Mouse (Mus musculus) MEL (cell line): ENCODE data around the gene Rassf5. TPM values are rescaled to one million over a fixed set of nuclear protein-coding genes. Genes with fewer than 3 reads are reported as not detected.

Source experiments
- DNase-seq: peaks from one replicate; pipeline ENCODE4 v3.0.0; 2011; ENCODE audit warnings: low read depth, low spot score
- H3K27ac ChIP-seq: 2 replicates; pipeline ENCODE4 v1.5.1; 2012; ENCODE audit warnings: low read depth, mild to moderate bottlenecking, control low read depth, low read length, moderate library complexity; ENCODE audit not compliant: control insufficient read depth
- H3K27me3 ChIP-seq, 2 experiments: fragments of 150-350 bp in 1 of 2; sonication (generic) in 1 of 2; 2 replicates each; pipeline ENCODE4 v1.6.1; 2012; ENCODE audit warnings: low read length in 2 of 2, mild to moderate bottlenecking in 2 of 2, improper control_type of control experiment in 1 of 2, moderate library complexity in 1 of 2; ENCODE audit not compliant: insufficient read depth in 2 of 2, control insufficient read depth in 1 of 2
- H3K36me3 ChIP-seq, 2 experiments: 2 replicates each; pipeline ENCODE4 v1.6.1; 2012 to 2014; ENCODE audit warnings: low read length in 2 of 2, improper control_type of control experiment in 1 of 2, inconsistent platforms in 1 of 2, mild to moderate bottlenecking in 1 of 2; ENCODE audit not compliant: insufficient read depth in 2 of 2, control insufficient read depth in 1 of 2
- H3K4me1 ChIP-seq, 2 experiments: fragments of 150-350 bp in 1 of 2; sonication (generic) in 1 of 2; 2 replicates each; pipeline ENCODE4 v1.6.1; 2012; ENCODE audit warnings: low read length in 2 of 2, improper control_type of control experiment in 1 of 2, mild to moderate bottlenecking in 1 of 2; ENCODE audit not compliant: insufficient read depth in 2 of 2, control insufficient read depth in 1 of 2
- H3K4me3 ChIP-seq, 2 experiments: fragments of 150-350 bp in 1 of 2; sonication (generic) in 1 of 2; 2 replicates each; pipeline ENCODE4 v1.5.1; 2012; ENCODE audit warnings: low read depth in 2 of 2, low read length in 2 of 2, mild to moderate bottlenecking in 2 of 2, moderate library complexity in 2 of 2, control low read depth in 1 of 2, improper control_type of control experiment in 1 of 2; ENCODE audit not compliant: control insufficient read depth in 1 of 2, insufficient read depth in 1 of 2
- H3K79me2 ChIP-seq: 2 replicates; pipeline ENCODE4 v1.6.1; 2012; ENCODE audit warnings: mild to moderate bottlenecking, low read length, moderate library complexity; ENCODE audit not compliant: control insufficient read depth, poor library complexity, insufficient read depth
- H3K9ac ChIP-seq: 2 replicates; pipeline ENCODE4 v1.6.1; 2012; ENCODE audit warnings: low read depth, mild to moderate bottlenecking, control low read depth, low read length, moderate library complexity; ENCODE audit not compliant: control insufficient read depth, poor library complexity, severe bottlenecking
- H3K9me3 ChIP-seq: fragments of 150-350 bp; sonication (generic); replicated peaks from 2 replicates; pipeline ENCODE4 v1.6.1; 2012; ENCODE audit warnings: mild to moderate bottlenecking, low read length, improper control_type of control experiment, moderate library complexity; ENCODE audit not compliant: insufficient read depth
- BHLHE40 ChIP-seq: IDR thresholded peaks from 2 replicates; pipeline ENCODE4 v1.6.1; 2012; ENCODE audit warnings: low read depth, mild to moderate bottlenecking, inconsistent platforms, low read length, improper control_type of control experiment, borderline replicate concordance
- E2F4 ChIP-seq: IDR thresholded peaks from 2 replicates; pipeline ENCODE4 v1.6.1; 2011; ENCODE audit warnings: low read depth, low read length, improper control_type of control experiment, borderline replicate concordance
- EP300 ChIP-seq, 2 experiments: IDR thresholded peaks; 2 replicates each; pipeline ENCODE4 v1.6.1; 2011; ENCODE audit warnings: improper control_type of control experiment in 2 of 2, low read length in 2 of 2, low read depth in 1 of 2, mild to moderate bottlenecking in 1 of 2
- ETS1 ChIP-seq: IDR thresholded peaks from 2 replicates; pipeline ENCODE4 v1.6.1; 2012; ENCODE audit warnings: low read depth, mild to moderate bottlenecking, inconsistent platforms, low read length, improper control_type of control experiment, moderate library complexity
- GABPA ChIP-seq: IDR thresholded peaks from 2 replicates; pipeline ENCODE4 v1.6.1; 2012; ENCODE audit warnings: low read depth, mild to moderate bottlenecking, inconsistent platforms, low read length, improper control_type of control experiment, moderate library complexity
- GATA1 ChIP-seq: IDR thresholded peaks from 2 replicates; pipeline ENCODE4 v1.6.1; 2011; ENCODE audit warnings: low read depth, low read length, improper control_type of control experiment
- HCFC1 ChIP-seq: IDR thresholded peaks from 2 replicates; pipeline ENCODE4 v1.6.1; 2012; ENCODE audit warnings: low read depth, mild to moderate bottlenecking, inconsistent platforms, low read length, improper control_type of control experiment, moderate library complexity
- KAT2A ChIP-seq: conservative IDR thresholded peaks from 2 replicates; pipeline ENCODE4 v1.6.1; 2012; ENCODE audit warnings: low read depth, low read length, improper control_type of control experiment, inconsistent platforms
- MAZ ChIP-seq: IDR thresholded peaks from 2 replicates; pipeline ENCODE4 v1.6.1; 2012; ENCODE audit warnings: low read depth, mild to moderate bottlenecking, inconsistent platforms, low read length, improper control_type of control experiment
- MEF2A ChIP-seq: IDR thresholded peaks from 2 replicates; pipeline ENCODE4 v1.6.1; 2014; ENCODE audit warnings: low read depth, mild to moderate bottlenecking, inconsistent platforms, low read length, improper control_type of control experiment; ENCODE audit not compliant: poor library complexity, insufficient replicate concordance, severe bottlenecking; ENCODE audit errors: extremely low read depth
- MYC ChIP-seq: IDR thresholded peaks from 2 replicates; pipeline ENCODE4 v1.6.1; 2011; ENCODE audit warnings: low read depth, mild to moderate bottlenecking, low read length, improper control_type of control experiment, moderate library complexity
- POLR2A ChIP-seq, 2 experiments: IDR thresholded peaks; 2 replicates each; pipeline ENCODE4 v1.6.1; 2011 to 2012; ENCODE audit warnings: low read length in 2 of 2, mild to moderate bottlenecking in 2 of 2, control low read depth in 1 of 2, improper control_type of control experiment in 1 of 2, low read depth in 1 of 2, moderate library complexity in 1 of 2; ENCODE audit not compliant: control insufficient read depth in 1 of 2, insufficient read depth in 1 of 2, poor library complexity in 1 of 2
- RAD21 ChIP-seq: IDR thresholded peaks from 2 replicates; pipeline ENCODE4 v1.6.1; 2011; ENCODE audit warnings: mild to moderate bottlenecking, low read depth, low read length, improper control_type of control experiment
- RCOR1 ChIP-seq: IDR thresholded peaks from 2 replicates; pipeline ENCODE4 v1.6.1; 2012; ENCODE audit warnings: low read depth, mild to moderate bottlenecking, inconsistent platforms, low read length, improper control_type of control experiment
- SIN3A ChIP-seq: IDR thresholded peaks from 2 replicates; pipeline ENCODE4 v1.6.1; 2012; ENCODE audit warnings: low read length, improper control_type of control experiment, inconsistent platforms
- SMC3 ChIP-seq: IDR thresholded peaks from 2 replicates; pipeline ENCODE4 v1.6.1; 2011; ENCODE audit warnings: low read depth, low read length, improper control_type of control experiment
- TAL1 ChIP-seq: IDR thresholded peaks from 2 replicates; pipeline ENCODE4 v1.6.1; 2012; ENCODE audit warnings: mild to moderate bottlenecking, inconsistent platforms, low read length, moderate library complexity, mixed read lengths
- TBP ChIP-seq: IDR thresholded peaks from 2 replicates; pipeline ENCODE4 v1.8.0; 2011; ENCODE audit warnings: low read depth, low read length, improper control_type of control experiment
- TCF12 ChIP-seq: IDR thresholded peaks from 2 replicates; pipeline ENCODE4 v1.6.1; 2014; ENCODE audit warnings: low read depth, mild to moderate bottlenecking, inconsistent platforms, low read length, improper control_type of control experiment, moderate library complexity
- USF1 ChIP-seq: IDR thresholded peaks from 2 replicates; pipeline ENCODE4 v1.6.1; 2014; ENCODE audit warnings: low read depth, mild to moderate bottlenecking, inconsistent platforms, low read length, improper control_type of control experiment, moderate library complexity
- USF2 ChIP-seq, 2 experiments: IDR thresholded peaks; 2 replicates each; pipeline ENCODE4 v1.6.1; 2011 to 2012; ENCODE audit warnings: improper control_type of control experiment in 2 of 2, low read length in 2 of 2, borderline replicate concordance in 1 of 2, inconsistent platforms in 1 of 2, low read depth in 1 of 2, mild to moderate bottlenecking in 1 of 2; ENCODE audit not compliant: insufficient read depth in 1 of 2
- ZKSCAN1 ChIP-seq: IDR thresholded peaks from 2 replicates; pipeline ENCODE4 v1.6.1; 2012; ENCODE audit warnings: low read depth, mild to moderate bottlenecking, inconsistent platforms, low read length, improper control_type of control experiment, moderate library complexity
- ZNF384 ChIP-seq: IDR thresholded peaks from 2 replicates; pipeline ENCODE4 v1.6.1; 2012; ENCODE audit warnings: low read depth, mild to moderate bottlenecking, inconsistent platforms, low read length, improper control_type of control experiment
- polyA plus RNA-seq, 2 experiments: library from polyadenylated mRNA; stranded (reverse) in 1 of 2; unstranded in 1 of 2; fragments of >175 nt in 1 of 2; fragments of >200 nt in 1 of 2; gene quantifications; 2 replicates each; pipeline versions ENCODE4 v1.2.1 to v1.2.4; 2012; ENCODE audit warnings: low replicate concordance in 2 of 2, low read depth in 1 of 2; ENCODE audit not compliant: insufficient read length in 2 of 2, insufficient read depth in 1 of 2, missing spikeins in 1 of 2
- total RNA-seq: library from RNA; depleted of rRNA; stranded (reverse); fragments of 300-350 nt; gene quantifications from 2 replicates; pipeline ENCODE4 v1.2.3, GENCODE M21; 2012

The Rassf5 gene
- total and polyA plus RNA-seq, 3 experiments = 14.8 to 28.8 TPM; not detected in 1

DNA sequence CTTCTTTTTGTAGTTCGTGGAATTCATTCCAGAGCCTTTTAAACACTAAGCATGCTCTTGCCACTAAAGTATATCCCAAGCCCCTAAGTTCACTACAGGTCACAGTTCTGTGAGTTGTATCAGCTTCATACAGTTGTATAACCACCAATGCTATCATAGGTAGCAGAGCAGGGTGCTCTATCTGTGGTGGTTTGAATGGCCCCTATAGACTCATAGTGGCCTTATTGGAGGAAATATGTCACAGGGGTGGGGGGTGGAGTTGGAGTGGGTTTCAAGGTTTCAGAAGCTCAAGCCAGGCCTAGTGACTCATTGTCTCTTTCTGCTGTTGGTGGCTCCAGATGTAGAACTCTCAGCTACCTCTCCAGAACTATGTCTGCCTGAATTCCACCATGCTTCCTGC is 102.6 kb downstream of the Rassf5 start:
- DNase-seq = peak; percentile 74
- H3K9me3 ChIP-seq = no peaks in the 10 kb centered on the region
- peaks cover 3% of the 10 kb centered on the region for H3K79me2 ChIP-seq
- H3K27me3 ChIP-seq = no peaks in the 10 kb centered on the region
- peaks cover 22 to 24% of the 10 kb centered on the region in 2 experiments for H3K4me1 ChIP-seq
- no peak overlapping the region for H3K9ac ChIP-seq
- H3K27ac ChIP-seq = peak overlapping the region; percentile 1; the same call in 1 of the 2 replicates
- peaks cover 0 to 35% of the 10 kb centered on the region in 2 experiments; a peak in 2 of 4 replicates for H3K36me3 ChIP-seq
- TF ChIP-seq SIN3A = no peak; the same call in none of the 2 replicates
- TF ChIP-seq USF1 = peak; percentile 31; the same call in 1 of the 2 replicates
- no peak for TF ChIP-seq MAZ
- TF ChIP-seq BHLHE40 = no peak
- TF ChIP-seq E2F4 = no peak
- TF ChIP-seq RAD21 = no peak
- no peak for TF ChIP-seq KAT2A
- TF ChIP-seq GATA1 = peak; percentile 69
- TF ChIP-seq TAL1 = peak; percentile 81
- peak; percentile 61 to 88; a peak in 3 of 4 replicates for TF ChIP-seq EP300 (IDR thresholded peaks at IDR 0.05; ENCODE audit: low read depth in 1 of 2, low read length in 2 of 2)
- no peak for TF ChIP-seq MYC
- TF ChIP-seq GABPA = no peak
- TF ChIP-seq ZKSCAN1 = no peak
- peak; percentile 85 for TF ChIP-seq TCF12
- peak; percentile 38; the same call in 1 of the 2 replicates for TF ChIP-seq ETS1
- TF ChIP-seq RCOR1 = no peak
- no peak for TF ChIP-seq TBP
- H3K4me3 ChIP-seq = no peak overlapping the region

GRCm38 (mm10) chr1:131141449-131141848 is 103.6 kb downstream of the Rassf5 start:
- Histone ChIP-seq H3K79me2 (peaks cover 6% of the 10 kb centered on the region), H3K9ac (no peak overlapping the region), H3K4me1 (peaks cover 25 to 31% of the 10 kb centered on the region in 2 experiments), H3K27ac (no peak overlapping the region), H3K27me3 (no peaks in the 10 kb centered on the region), H3K9me3 (no peaks in the 10 kb centered on the region), H3K36me3 (peaks cover 0 to 40% of the 10 kb centered on the region in 2 experiments; a peak in 2 of 4 replicates), H3K4me3 (no peak overlapping the region)
- DNase-seq = peak; percentile 50
- TF ChIP-seq MAZ = no peak
- TF ChIP-seq ETS1 = 0 out of 2 replicates have a peak, but pooled peaks have one; percentile 23
- peak; percentile 64 for TF ChIP-seq ZNF384
- peak; percentile 25 to 59; a peak in 2 of 4 replicates for TF ChIP-seq EP300 (IDR thresholded peaks at IDR 0.05; ENCODE audit: low read depth in 1 of 2, low read length in 2 of 2)
- TF ChIP-seq USF1 = no peak
- no peak for TF ChIP-seq GABPA
- no peak for TF ChIP-seq SMC3
- TF ChIP-seq POLR2A (IDR thresholded peaks at IDR 0.05; ENCODE audit: control insufficient read depth in 1 of 2, insufficient read depth in 1 of 2, low read depth in 1 of 2, low read length in 2 of 2, poor library complexity in 1 of 2) = no peak
- 0 out of 2 replicates have a peak, but pooled peaks have one; percentile 21 for TF ChIP-seq TCF12
- no peak for TF ChIP-seq SIN3A
- no peak for TF ChIP-seq HCFC1
- peak; percentile 59; the same call in 1 of the 2 replicates for TF ChIP-seq MEF2A
- TF ChIP-seq GATA1 = 0 out of 2 replicates have a peak, but pooled peaks have one; percentile 2
- TF ChIP-seq USF2 (IDR thresholded peaks at IDR 0.05; ENCODE audit: borderline replicate concordance in 1 of 2, insufficient read depth in 1 of 2, low read depth in 1 of 2, low read length in 2 of 2) = no peak
